Mouse (Mus musculus): ENCODE results near the gene Maml1.

DNA sequence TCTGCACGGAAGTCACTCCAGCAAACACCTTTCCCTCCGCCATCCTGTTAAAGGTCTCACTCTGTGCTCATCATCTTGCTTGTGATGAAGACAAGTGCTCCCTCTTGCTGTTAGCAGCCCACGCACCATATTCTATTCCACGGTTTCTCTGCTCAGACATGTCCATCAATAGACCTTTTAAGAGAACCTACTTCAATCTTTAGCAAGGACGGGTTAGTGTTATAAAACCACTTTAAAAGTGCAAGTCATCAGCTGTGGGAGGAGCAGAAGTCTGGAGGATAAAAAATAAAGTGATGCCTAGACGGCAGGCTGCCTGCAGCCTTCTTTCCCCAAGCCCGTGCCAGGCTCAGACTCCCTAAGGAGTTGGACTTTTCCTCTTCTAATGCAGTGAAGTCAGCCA lies 35.5 kb downstream of the Maml1 start:
- TF ChIP-seq CTCF (IDR thresholded peaks at IDR 0.05; ENCODE audit: control insufficient read depth, insufficient read depth, low read length) (no peak), POLR2A (IDR thresholded peaks at IDR 0.05; ENCODE audit: borderline replicate concordance, control insufficient read depth, low read depth, low read length) (no peak)
